Mouse (Mus musculus) lung, embryonic 14.5 days (tissue): ENCODE results near the gene Chaf1a. TPM values are rescaled to one million over a fixed set of nuclear protein-coding genes. Genes with fewer than 3 reads are reported as not detected.

Experiments used
- ATAC-seq: fragments of 200-750 bp; cut with Nextera tagmentation; 2 replicates; pipeline ENCODE4 v1.8.0; 2017; ENCODE audit warnings: mild to moderate bottlenecking, moderate TSS enrichment, moderate library complexity; ENCODE audit not compliant: insufficient read depth
- DNase-seq: peaks from one replicate; pipeline ENCODE4 v3.0.0-alpha.2; 2015
- H3K27ac ChIP-seq: fragments of 300-500 bp; sonication (generic); 2 replicates; pipeline ENCODE4 v1.5.1; 2014; ENCODE audit warnings: low read depth, mild to moderate bottlenecking, moderate library complexity
- H3K27me3 ChIP-seq: fragments of 300-500 bp; sonication (generic); 2 replicates; pipeline ENCODE4 v1.6.1; 2014; ENCODE audit warnings: low read length, control low read depth; ENCODE audit not compliant: insufficient read depth
- H3K36me3 ChIP-seq: fragments of 300-500 bp; sonication (generic); 2 replicates; pipeline ENCODE4 v1.6.1; 2014; ENCODE audit warnings: control low read depth; ENCODE audit not compliant: insufficient read depth
- H3K4me1 ChIP-seq: fragments of 300-500 bp; sonication (generic); 2 replicates; pipeline ENCODE4 v1.6.1; 2014; ENCODE audit warnings: antibody characterized with exemption, control low read depth; ENCODE audit not compliant: insufficient read depth
- H3K4me2 ChIP-seq: fragments of 300-500 bp; sonication (generic); 2 replicates; pipeline ENCODE4 v1.6.1; 2014; ENCODE audit warnings: mild to moderate bottlenecking
- H3K4me3 ChIP-seq: fragments of 300-500 bp; sonication (generic); 2 replicates; pipeline ENCODE4 v1.5.1; 2014; ENCODE audit warnings: low read depth, low read length
- H3K9ac ChIP-seq: fragments of 300-500 bp; sonication (generic); 2 replicates; pipeline ENCODE4 v1.6.1; 2014
- H3K9me3 ChIP-seq: fragments of 300-500 bp; sonication (generic); 2 replicates; pipeline ENCODE4 v1.6.1; 2016; ENCODE audit warnings: low read depth, low read length, control low read depth
- CTCF ChIP-seq: IDR thresholded peaks from 2 replicates; pipeline ENCODE4 v1.5.1; 2016; ENCODE audit warnings: antibody characterized with exemption, low read depth
- WGBS: fragments of 180-500 bp; shearing (Covaris S2); extraction: QIAGEN DNeasy Blood & Tissue Kit; methylation state at CpG from one replicate; pipeline ENCODE4 v1.1.7; 2014; 5-methylcytosine and 5-hydroxymethylcytosine counted together
- polyA plus RNA-seq: library from polyadenylated mRNA; unstranded; fragments of >200 nt; fragmentation: Nextera tagmentation; extraction: Ambion mirVana; gene quantifications from 2 replicates; pipeline ENCODE4 v1.2.1, GENCODE M21; 2014

Chaf1a gene
- polyA plus RNA-seq, result 28.0 and 30.4 TPM in 2 replicates

DNA sequence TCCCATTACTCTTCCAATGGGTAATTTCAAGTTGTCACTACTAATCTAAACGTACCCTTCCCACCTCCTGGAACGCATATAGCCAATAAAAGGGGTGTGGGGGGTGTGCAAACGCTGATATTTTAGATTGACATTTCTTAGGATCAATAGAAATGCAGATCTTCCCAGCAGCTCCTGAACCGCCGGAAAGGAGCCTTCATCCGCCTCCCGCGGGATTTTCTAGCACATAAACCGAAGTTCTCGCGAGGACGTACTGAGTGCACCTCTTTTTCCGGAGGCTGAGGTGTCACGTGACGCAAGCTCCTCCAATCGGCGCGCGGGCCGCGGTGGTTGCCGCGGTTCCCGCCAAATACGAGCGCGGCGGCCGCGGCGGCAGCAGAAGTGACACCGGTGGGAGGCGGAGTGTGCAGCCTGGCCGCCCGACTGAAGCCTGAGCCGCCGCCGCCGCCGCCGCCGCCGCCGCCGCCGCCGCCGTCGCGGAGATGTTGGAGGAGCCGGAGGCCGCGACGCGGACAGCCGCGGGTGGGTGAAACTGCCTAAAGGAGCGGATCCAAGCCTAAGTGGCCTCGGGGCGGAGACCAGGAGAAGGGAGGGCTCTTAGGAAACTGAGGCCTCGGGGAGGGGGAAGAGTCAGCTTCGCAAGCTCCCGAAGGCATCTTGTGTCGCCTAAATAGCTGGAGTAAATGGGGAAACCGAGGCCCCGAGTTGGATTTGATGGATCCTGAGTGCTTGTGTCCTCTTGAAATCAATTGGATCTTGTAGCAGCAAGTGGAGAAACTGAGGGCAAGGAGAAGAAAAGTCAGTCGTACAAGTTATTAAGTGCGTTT lies at the start of gene Chaf1a:
Gene Chaf1a, plus strand, starts transcription at position 410 of the 827 bp plus-strand sequence.
- H3K4me2 ChIP-seq, result peak within 1 kb of the TSS; percentile 69
- H3K27me3 ChIP-seq, result no peaks in the 10 kb centered on the region
- peak within 1 kb of the TSS; percentile 84 for H3K27ac ChIP-seq
- peaks cover 11% of the 10 kb centered on the region for H3K4me1 ChIP-seq
- H3K9ac ChIP-seq, result peak within 1 kb of the TSS; percentile 78
- H3K4me3 ChIP-seq, result peak within 1 kb of the TSS; percentile 74
- DNase-seq (peak; percentile 100), ATAC-seq (peak; percentile 84)
- TF ChIP-seq CTCF, result no peak
- peaks cover 22% of the 10 kb centered on the region for H3K36me3 ChIP-seq
- H3K9me3 ChIP-seq, result no peaks in the 10 kb centered on the region
- under 1% methylated on average over 68 of the region's 68 CpGs for WGBS

GRCm38 (mm10) chr17:55996007-55996406 lies 44.2 kb upstream of the Chaf1a start:
- H3K9me3 ChIP-seq, result no peaks in the 10 kb centered on the region
- H3K4me2 ChIP-seq, result no peak overlapping the region
- no peak overlapping the region for H3K4me3 ChIP-seq
- H3K27ac ChIP-seq, result no peak overlapping the region
- peaks cover 10% of the 10 kb centered on the region; the same call in 1 of the 2 replicates for H3K27me3 ChIP-seq
- no peaks in the 10 kb centered on the region for H3K4me1 ChIP-seq
- no peak for TF ChIP-seq CTCF
- H3K36me3 ChIP-seq, result no peaks in the 10 kb centered on the region
- ATAC-seq (no peak), DNase-seq (no peak)
- WGBS, result 80% methylated on average over 15 of the region's 15 CpGs
- H3K9ac ChIP-seq, result no peak overlapping the region

- 0 out of 2 replicates have a peak overlapping the region, but pooled peaks have one; percentile 4 for H3K4me3 ChIP-seq
- H3K4me1 ChIP-seq, result no peaks in the 10 kb centered on the region
- ATAC-seq, result 0 out of 2 replicates have a peak, but pooled peaks have one; percentile 3
- WGBS, result 10% methylated on average over 30 of the region's 30 CpGs
- peaks cover 10% of the 10 kb centered on the region; the same call in 1 of the 2 replicates for H3K27me3 ChIP-seq
- H3K9me3 ChIP-seq, result no peaks in the 10 kb centered on the region
- peak overlapping the region; percentile 32 for H3K4me2 ChIP-seq
- no peak overlapping the region for H3K27ac ChIP-seq
- no peak overlapping the region for H3K9ac ChIP-seq
- no peaks in the 10 kb centered on the region for H3K36me3 ChIP-seq
- TF ChIP-seq CTCF, result no peak
- no peak for DNase-seq
Observed at GRCm38 (mm10) chr17:55999794-56000499, 40.3 kb upstream of the Chaf1a start.

DNA sequence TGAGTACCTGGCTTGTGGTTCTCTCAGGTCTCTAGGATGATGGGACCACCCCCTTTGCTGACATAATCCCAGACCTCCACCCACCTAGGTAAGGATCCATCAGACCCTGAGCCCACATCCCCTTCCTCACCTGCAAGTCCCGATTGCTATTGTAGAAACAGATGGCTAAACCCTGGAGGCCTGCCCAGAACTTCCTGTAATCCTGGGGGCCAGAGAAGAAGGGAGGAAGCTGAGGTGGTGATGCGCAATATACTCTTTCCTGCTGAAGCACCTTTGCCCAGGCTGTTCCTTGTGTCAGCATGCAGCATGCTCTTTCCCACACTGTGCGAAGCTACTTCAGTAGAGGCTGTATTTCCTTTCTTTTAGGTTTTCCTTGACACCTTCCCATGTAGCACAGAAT lies 37.2 kb upstream of the Chaf1a start:
- no peak overlapping the region for H3K27ac ChIP-seq
- H3K4me2 ChIP-seq, result no peak overlapping the region
- 0 out of 2 replicates have a peak, but pooled peaks cover 6% of the 10 kb centered on the region for H3K4me1 ChIP-seq
- no peak overlapping the region for H3K9ac ChIP-seq
- no peak for TF ChIP-seq CTCF
- DNase-seq (no peak), ATAC-seq (no peak)
- no peaks in the 10 kb centered on the region for H3K9me3 ChIP-seq
- H3K36me3 ChIP-seq, result no peaks in the 10 kb centered on the region
- 78% methylated on average over 3 of the region's 3 CpGs for WGBS
- H3K27me3 ChIP-seq, result peaks cover 14% of the 10 kb centered on the region; the same call in 1 of the 2 replicates
- no peak overlapping the region for H3K4me3 ChIP-seq

DNA sequence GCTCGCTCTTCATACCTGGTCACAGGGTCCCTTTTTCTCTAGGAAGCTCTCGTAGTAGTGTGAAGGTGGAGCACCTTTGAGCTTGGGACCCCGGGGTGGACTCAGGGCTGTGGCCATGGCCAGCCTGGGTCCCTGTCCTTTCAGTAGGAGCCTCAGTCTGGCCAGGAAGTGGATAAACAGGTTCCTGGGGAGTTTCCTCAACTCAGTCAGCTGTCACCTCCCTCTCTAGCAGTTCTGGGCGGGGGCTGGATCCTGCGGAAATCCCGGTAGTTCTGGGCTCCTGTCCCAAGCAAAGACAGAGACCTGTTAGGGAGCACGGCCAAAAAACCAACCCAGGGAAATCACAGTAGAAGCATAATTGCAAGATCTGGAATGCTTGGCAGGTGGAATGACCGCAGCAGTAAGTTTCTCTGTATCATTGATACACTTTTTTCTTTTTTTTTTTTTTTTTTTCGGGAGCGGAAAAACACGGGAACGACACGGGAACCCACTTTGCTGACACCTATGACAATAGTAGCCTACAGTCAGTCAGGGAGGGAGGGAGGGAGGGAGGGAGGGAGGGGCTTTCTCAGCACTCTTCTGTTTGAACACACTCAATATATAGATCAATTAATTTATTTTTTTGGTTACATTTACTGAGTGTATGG lies 34.7 kb upstream of the Chaf1a start, which contains the start of the genes Stap2 and Mpnd:
Gene Stap2, minus strand, starts transcription at position 170 of the 647 bp plus-strand sequence.
Gene Mpnd, plus strand, starts transcription at position 297 of the 647 bp plus-strand sequence.
- no peaks in the 10 kb centered on the region for H3K9me3 ChIP-seq
- no peak for TF ChIP-seq CTCF
- 25% methylated on average over 13 of the region's 13 CpGs for WGBS
- H3K4me1 ChIP-seq, result 0 out of 2 replicates have a peak, but pooled peaks cover 13% of the 10 kb centered on the region
- H3K4me3 ChIP-seq, result peak within 1 kb of the TSS; percentile 26
- ATAC-seq, result no peak
- no peaks in the 10 kb centered on the region for H3K36me3 ChIP-seq
- peak within 1 kb of the TSS; percentile 52 for H3K4me2 ChIP-seq
- H3K27me3 ChIP-seq, result peaks cover 4% of the 10 kb centered on the region; the same call in 1 of the 2 replicates
- H3K27ac ChIP-seq, result no peak within 1 kb of the TSS; the same call in 1 of the 2 replicates
- DNase-seq, result peak; percentile 76
- peak within 1 kb of the TSS; percentile 22 for H3K9ac ChIP-seq

GRCm38 (mm10) chr17:56006956-56007355 lies 33.3 kb upstream of the Chaf1a start:
- Histone ChIP-seq H3K36me3 (peaks cover 12% of the 10 kb centered on the region), H3K4me2 (peak overlapping the region; percentile 100; the same call in 1 of the 2 replicates), H3K9me3 (no peaks in the 10 kb centered on the region), H3K4me3 (no peak overlapping the region), H3K9ac (no peak overlapping the region), H3K27ac (peak overlapping the region; percentile 88), H3K4me1 (0 out of 2 replicates have a peak, but pooled peaks cover 13% of the 10 kb centered on the region), H3K27me3 (0 out of 2 replicates have a peak, but pooled peaks cover 4% of the 10 kb centered on the region)
- WGBS, result 42% methylated on average over 10 of the region's 10 CpGs
- DNase-seq, result no peak
- TF ChIP-seq CTCF, result no peak
- ATAC-seq, result no peak
